Mouse (Mus musculus) mouse embryonic stem cell (cell line): ENCODE results near the gene 1700086D15Rik.

Source experiments
- in situ Hi-C, 2 experiments: fragments of 300-500 bp; cut with MboI; formaldehyde crosslinking; loops; 1 replicate in 1 of 2; 3 replicates in 1 of 2; pipeline ENCODE4 v1.14.3; 2019 to 2020; ENCODE audit warnings: low sequenced_read_pairs in 2 of 2, low pct_unique_long_range_greater_than_20kb in 1 of 2, mixed read lengths in 1 of 2; ENCODE audit not compliant: unreplicated experiment in 1 of 2

Gene 1700086D15Rik

DNA sequence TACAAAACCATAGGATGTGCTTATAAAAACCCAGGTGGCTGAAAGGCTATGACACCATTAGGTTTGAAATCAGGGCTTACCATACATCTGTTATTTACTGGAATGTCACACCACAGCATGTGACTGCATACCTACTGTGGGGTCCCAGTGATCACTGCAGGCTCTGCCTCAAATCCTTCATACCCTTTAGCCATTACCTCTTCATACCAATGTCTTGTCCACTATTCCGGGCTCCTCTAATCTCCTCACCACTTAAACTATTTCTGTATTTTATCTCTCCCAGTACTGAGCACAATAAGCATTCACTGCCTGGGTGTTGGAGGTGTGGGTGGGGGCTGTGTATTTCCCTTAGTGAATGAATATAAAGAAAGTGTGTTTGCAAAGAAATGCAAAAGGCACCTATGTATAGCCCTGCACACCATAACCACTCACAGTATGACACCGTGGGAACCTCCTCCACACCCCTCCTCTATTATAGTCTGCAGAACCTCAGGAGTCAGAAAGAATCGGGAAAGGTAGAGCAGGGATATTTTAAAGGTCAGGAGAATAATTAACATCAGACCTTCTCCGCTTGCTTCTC is 16.8 kb downstream of the 1700086D15Rik start:
- in situ Hi-C loops, result no loop called here

- in situ Hi-C loops, result no loop called here
These were observed 20.7 kb downstream of the 1700086D15Rik start for GRCm38 (mm10) chr11:65139030-65139429.

DNA sequence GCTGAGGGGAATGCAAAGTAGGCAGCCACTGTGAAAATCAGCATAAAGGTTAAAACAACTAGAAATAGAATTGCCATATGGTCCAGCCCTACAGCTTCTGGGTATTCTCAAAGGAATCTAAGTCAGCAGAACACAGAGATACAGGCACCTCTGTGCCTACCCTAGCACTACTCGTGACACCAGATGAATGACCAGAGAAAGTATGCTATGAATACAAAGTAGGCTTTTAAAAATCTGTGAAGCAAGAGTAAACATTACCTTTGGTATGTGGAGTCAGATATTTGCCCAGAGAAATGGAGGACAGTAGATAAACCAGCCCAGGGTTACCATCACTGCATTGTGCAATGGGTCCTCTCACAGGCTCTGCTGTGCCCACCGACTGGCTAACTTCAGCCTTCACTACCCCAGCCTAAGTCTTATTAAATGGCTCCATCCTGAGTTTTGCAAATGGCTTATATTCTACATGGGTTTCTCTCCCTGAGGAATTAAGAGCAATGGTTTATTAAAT is 22.5 kb downstream of the 1700086D15Rik start:
- in situ Hi-C loops, result no loop called here

DNA sequence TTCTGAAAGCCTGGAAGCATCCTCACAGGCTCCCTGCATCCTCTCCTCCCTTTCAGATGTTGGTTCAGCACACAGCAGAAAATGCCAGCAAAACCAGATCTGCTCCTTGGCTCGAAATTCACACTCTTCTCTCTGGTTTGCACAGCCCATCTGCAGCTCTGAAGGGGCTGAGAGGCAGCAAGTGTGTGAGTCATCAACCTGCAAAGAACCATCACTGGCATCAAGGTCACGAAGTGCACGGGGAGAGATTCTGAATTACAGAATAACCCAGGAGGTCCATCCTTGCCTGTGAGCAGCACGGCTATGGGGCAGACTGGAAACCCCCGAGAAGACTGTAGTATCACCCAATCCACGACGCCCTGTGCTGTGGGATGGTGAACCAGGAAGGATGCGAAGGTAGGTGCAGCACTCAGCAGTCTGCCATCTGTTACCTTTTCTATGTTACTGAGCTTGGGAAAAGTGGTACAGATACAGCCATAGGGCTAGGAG is 24.4 kb downstream of the 1700086D15Rik start:
- in situ Hi-C loops, result no loop called here

DNA sequence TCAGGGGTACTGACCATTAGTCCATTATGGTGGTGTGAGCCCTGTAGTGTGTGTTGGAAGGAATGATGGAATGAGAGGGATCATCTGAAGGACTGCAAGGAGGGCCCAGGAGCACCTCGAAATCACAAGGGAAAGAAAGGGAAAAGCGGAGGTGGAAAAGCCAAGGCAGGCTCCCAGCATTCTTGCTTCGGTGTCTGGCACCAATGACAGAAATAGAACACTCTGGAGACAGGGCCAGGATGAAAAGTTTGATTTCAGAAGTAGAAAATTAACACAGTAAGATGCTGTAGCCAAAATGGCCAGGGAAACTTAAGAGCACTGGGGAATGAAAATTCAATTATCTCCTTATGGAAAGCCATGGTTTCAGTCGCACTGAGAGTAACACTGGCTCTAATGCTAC is 26.0 kb downstream of the 1700086D15Rik start:
- in situ Hi-C loops, result no loop called here

DNA sequence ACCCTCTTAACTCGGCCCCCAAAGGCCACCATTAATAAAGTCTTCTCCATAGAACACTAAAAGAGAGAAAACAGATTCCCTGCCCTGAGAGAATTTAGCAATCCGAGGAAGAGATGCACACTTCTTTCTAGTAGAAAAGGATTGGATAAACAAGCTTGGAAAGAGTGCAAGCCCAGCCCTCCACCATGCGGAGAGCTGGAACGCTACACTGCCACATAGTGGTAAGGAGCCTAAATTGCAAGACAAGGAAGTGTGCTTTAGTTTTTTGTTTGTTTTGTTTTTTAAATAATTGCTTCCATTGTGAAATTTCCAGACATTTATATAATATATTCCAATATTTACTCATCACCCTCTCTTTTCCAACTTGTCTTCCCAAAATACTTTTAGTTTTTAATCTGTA is 30.6 kb downstream of the 1700086D15Rik start:
- in situ Hi-C loops, result no loop called here

GRCm38 (mm10) chr11:65128666-65129065 is 31.0 kb downstream of the 1700086D15Rik start:
- in situ Hi-C loops, result no loop called here

GRCm38 (mm10) chr11:65126566-65126965 is 33.1 kb downstream of the 1700086D15Rik start:
- in situ Hi-C loops, result no loop called here

- in situ Hi-C loops, result no loop called here
These were observed 34.7 kb downstream of the 1700086D15Rik start for GRCm38 (mm10) chr11:65124913-65125418.

- in situ Hi-C loops, result no loop called here
These were observed 39.4 kb downstream of the 1700086D15Rik start for GRCm38 (mm10) chr11:65120276-65120675.

DNA sequence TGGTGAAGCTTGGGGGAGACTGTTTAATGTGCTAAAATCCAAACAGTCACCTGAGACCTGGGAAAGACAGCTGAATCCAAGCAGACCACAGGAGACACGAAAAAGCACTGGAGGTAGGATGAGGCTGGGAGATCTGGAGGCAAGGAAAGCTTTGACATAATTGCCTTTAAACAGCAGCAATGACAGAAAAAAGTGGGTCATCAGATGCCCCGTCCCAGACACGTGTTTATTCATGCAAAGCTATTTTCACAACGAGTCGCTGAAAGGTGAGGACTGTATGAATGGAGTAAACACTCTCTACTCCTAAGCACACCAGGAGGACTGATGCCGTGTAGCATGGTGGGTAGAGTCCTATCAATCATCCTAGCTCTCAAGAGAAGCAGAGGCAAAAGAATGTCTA is 43.9 kb downstream of the 1700086D15Rik start:
- in situ Hi-C loops, result no loop called here

GRCm38 (mm10) chr11:65112086-65112485 is 47.6 kb downstream of the 1700086D15Rik start:
- in situ Hi-C loops, result no loop called here

DNA sequence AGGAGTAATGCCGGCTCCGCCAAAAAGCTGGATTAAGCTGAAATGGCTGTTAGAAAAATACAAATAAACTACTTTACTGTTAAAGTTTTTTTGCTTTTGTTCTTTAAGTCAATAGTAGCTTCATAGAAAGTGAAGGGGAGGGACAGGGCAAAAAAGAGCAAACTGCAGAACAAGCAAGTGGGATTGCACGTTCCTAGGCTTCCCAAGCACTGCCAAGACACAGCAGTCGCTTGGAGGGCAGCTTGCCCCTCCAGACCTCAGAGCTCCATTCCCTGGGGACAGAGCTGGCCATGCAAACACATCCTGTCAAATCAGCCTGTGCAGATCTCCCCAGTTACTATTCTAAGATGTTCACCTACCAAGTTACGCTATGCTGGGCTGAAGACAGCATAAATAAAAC is 48.0 kb downstream of the 1700086D15Rik start:
- in situ Hi-C loops, result no loop called here

- in situ Hi-C loops, result no loop called here
These were observed 49.6 kb downstream of the 1700086D15Rik start for GRCm38 (mm10) chr11:65110058-65110457.

DNA sequence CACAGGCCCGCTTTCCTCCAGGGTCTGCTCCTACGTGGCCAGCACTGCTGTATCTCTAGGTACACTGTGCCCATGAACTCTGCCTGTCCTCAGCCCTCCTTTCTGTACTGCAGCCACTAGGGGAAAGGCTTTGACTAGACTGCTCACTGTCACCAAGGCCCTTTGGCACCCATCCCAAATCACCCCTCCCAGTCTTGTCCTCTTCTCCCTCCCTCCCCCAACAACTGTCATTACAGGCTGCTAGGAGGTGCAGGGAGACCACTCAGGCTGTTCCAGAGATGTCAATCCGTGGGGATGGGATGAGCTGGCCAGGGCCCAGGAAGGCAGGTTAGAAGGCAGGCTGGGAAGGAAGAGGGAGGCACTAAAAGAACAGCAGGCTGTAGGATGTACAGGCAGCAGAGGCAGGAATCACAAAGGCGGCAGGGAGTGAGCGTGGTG is 51.9 kb downstream of the 1700086D15Rik start:
- in situ Hi-C loops, result no loop called here

GRCm38 (mm10) chr11:65107151-65107550 is 52.5 kb downstream of the 1700086D15Rik start:
- in situ Hi-C loops, result no loop called here

GRCm38 (mm10) chr11:65104076-65104475 is 55.6 kb downstream of the 1700086D15Rik start:
- in situ Hi-C loops, result no loop called here
